Mouse (Mus musculus) spleen, adult 12 weeks (tissue): ENCODE measurements around the gene Pipox.

ENCODE experiments used
- DNase-seq: peaks from one replicate; pipeline ENCODE4 v3.0.0; 2022; ENCODE audit warnings: low spot score

Pipox gene

GRCm38 (mm10) chr11:77893787-77894718 is at the start of gene Pipox:
Gene Pipox (minus strand): TSS chr11:77894096.
- no peak for DNase-seq

DNA sequence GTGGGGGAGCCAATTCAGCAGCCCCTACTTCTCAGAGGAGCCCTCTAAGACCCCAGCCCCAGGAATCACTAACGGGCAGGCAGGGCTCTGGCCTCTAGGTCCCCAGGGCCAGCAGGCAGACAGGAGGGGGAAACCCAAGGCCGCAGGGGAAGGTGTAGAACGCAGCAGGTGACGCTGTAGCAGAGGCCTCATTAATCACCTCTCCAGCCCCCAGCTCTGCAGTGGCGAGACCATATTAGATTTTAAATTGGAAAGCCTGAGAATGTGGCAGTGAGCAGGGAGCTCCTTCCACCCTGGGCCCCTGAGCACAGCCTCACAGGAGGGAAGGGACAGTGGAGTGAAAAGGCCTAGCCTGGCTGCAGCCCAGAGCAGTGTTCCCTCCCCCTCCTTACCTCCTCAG is 48.3 kb upstream of the Pipox start:
- DNase-seq = no peak

- DNase-seq = no peak
These were observed 43.9 kb upstream of the Pipox start for GRCm38 (mm10) chr11:77937649-77938410.

DNA sequence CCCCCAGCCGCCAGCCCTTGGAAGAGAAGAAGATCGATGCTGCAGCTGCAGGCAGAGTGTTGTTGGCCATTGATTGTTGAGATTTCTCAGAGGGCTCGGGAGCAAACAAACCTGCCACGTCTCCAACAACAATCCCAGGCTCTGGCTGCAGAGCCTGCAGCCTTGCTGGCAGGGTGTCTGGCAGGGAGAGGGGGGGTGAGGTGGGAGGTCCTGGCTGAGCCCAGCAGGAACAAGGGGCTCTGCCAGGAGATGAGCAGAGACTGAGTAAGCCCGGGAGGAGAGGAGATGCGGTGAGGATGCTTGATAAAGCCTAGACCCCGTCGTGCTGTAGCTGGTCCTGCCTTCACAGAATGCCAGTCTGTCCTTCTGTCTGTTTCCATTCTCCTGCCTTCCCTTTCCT is 43.0 kb upstream of the Pipox start:
- DNase-seq = no peak

DNA sequence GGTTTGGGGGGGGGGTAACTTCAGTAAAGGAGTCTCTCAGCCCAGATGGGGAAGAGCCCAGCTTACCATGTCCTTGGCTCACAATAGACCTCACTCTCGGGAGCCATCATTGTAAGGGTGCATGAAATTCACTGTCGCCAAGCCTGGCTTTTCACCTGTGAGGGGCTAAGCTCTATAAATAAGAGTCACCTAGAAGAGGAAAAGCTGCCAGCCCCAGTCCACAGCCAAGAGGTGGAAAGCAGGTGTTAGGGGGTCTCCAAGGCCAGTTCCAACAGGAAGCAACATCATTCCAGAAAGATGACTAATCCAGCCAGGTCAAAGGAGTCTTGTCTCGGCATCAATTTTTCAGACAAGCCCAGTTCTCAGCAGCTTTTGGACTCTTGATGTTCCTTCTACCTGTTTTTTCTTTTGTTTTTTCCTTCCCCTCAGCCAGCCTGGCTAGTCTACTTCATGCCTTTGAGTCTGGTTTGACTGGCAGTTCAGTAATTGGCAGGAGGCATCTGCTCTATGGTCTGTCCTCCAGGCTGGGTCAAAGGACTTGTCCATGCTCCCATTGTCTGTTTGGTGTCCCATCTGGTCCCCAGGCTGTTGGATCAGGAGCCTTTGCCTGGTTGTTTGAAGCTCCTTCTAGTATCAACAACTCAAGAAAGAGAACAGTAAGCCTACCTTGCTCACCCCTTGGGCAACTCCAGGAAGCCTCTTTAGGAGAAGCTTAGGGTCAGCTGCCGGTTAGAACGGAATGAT is 40.8 kb upstream of the Pipox start:
- no peak for DNase-seq

DNA sequence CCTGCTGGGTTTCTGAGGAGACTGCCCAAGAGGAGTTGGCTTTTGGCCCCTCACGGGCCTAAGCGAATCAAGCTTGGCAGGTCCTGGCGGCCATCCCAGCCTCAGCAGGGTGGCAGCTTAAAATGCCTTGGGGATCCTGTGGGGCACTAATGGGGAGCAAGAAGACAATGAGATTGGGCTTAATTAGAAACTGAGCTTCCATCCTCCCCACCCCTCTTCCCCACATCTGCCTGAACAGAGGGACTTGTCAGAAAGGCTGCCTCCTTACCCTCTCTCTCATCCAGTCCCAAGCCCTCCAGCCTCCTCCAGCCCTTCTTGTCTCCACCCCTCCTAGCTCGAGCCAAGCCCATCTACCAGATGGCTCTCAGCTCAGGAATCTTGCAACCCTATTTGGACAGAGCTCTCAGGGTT is 40.2 kb upstream of the Pipox start:
- no peak for DNase-seq

DNA sequence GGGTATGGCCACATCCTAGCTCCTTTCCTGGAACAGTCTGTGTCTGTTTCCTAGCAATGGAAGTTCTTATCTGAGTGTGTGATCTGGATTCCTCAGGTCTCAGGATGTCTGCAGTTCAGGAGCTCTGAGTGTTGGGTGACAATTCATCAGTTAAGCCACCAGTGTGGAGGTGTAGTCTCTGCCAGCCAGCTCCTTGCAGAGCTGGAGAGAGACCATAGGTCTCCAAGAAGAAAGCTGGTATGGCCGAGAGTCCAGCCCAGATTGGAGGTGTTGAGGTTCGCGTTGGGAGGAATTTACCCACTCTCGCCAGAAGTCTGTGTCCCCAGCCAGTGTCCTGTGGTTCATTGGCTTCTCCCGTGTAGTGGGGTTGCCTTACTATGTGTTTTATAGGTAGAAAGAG is 38.7 kb upstream of the Pipox start:
- no peak for DNase-seq

- DNase-seq = no peak
These were observed 37.9 kb upstream of the Pipox start for GRCm38 (mm10) chr11:77931541-77932433.

DNA sequence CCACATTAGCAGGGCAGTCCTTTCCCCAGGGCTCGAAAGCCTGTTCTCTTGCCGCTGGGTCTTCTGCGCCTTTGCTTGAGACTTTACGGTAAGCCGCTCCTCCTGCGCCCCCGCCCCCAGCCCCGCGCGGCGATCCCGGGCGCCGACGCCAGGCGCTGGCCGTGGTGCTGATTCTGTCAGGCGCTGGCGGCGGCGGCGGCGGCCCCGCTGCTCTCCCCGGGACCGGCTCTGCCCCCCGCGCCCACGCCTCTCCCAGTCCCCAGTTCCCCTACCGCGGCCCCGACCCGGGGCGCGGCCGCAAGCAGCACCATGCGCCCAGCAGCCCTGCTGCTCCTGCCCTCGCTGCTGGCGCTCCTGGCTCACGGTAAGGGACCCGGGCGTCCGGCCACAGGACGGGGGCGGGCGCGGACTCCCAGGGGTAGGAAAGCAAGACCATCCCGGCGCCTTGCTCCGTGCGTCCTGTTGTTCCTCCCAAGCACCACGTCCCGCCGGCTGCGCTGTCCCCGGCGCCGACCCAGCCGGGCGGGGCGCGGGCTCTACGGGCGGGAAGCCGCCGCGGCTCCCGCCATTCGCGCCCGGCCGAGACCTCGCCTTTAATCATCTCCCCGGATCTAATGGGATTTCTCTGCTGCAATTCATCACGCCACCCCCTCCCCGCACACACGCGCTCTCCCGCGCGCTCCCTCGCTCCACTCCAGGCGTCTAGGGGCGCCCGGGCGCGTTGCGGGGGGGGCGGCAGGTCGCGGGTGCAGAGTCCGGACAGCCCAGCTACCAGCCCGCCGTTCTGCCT is 37.0 kb upstream of the Pipox start, which contains the start of gene Sez6:
TSS of gene Sez6 (plus strand) at position 50 of the 790 bp plus-strand sequence.
- peak; percentile 23 for DNase-seq

DNA sequence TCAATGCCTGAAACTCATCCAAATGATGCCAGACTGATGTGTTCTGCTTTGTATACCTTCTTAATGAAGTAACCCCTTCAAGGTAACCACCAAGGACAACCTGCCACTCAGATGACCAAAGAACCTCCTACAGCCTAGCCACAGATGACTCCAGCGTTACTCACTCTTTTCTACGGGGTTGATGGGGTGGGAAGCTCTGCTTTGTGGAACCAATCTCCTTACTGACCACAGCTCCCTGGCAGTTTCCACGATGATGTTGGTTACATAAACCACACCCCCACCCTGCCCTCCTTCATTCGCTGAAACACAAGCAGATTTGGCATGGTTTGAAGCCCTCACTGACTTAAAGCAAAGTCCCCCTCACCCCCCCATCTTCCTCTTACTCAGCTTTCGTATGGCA is 33.9 kb upstream of the Pipox start:
- DNase-seq = no peak

GRCm38 (mm10) chr11:77926666-77927065 is 32.8 kb upstream of the Pipox start:
- no peak for DNase-seq

DNA sequence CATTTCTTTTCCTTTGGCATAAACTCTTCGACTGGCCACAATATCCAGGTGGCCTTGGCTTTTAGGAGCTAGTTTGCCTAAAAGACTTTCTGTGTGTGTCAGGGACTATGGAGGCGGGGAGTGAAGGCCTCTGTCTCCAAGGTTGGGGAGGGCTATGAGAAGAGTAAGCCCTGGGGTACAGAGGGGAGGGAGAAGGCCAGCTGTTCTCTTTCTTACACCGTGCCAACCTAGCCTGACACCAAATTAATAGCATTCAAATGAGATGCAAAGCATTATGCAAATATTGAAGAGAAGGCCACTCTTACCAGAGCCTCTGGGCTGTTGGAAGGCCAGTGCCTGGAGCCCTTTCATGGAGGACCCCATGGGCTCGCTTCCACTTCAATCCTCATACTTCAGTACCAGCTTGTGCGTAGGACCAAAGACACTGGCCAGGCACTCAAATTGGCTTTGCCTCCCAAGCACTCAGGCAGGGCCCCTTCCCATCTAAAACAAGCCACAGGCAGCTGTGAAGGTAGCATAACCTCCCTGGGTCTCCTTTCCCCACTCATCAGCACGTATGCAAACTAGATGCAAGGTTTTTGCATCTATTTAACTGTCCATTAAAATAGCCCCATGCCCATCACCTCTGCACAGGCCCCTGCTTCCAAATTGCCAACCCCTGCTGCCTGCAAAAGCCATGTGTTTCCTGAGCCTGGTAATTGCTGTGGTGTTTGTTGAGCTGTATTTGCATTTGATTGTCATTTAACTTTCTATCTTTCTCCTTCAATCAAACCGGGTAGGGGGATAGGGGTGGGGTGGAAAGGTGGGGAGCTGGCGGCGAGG is 32.2 kb upstream of the Pipox start:
- DNase-seq = no peak

DNA sequence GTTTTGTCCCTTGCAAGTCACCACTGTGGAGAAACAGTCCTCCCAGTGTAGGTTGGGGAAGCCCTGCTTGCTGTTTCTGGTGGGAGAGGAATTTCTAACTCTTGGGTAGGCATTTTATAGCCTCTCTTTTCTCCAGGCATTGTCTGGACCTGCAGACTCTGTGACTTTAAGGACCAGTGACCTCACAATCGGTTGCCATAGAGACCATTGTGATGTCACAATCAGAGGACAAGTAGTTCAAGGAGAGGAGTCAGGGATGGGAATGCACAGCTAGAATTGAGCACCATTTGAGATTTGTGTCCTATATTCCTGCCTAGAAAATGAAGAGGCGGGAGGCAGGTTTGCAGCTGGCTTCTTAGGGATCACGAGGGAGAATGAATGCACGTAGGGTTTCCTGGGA is 29.4 kb upstream of the Pipox start:
- no peak for DNase-seq

GRCm38 (mm10) chr11:77917166-77917565 is 23.3 kb upstream of the Pipox start:
- no peak for DNase-seq

DNA sequence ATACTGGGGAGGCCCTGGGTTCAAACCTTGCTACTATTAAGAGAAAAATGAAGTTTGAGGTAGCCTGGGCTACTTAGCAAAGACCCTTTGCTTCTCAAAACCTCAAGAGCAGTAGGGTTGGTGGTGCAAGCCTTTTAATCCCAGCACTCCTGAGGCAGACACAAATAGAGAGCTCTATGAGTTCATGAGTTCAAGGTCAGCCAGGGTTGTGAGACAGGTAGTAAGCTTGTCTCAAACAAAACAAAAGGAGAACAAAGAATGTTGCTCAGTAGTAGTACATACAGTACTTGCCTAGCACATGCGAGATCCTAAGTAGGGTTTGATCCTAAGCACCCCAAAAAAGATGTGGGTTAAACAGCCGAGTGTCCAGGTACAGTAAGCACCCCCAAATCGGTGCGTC is 22.8 kb upstream of the Pipox start:
- no peak for DNase-seq

DNA sequence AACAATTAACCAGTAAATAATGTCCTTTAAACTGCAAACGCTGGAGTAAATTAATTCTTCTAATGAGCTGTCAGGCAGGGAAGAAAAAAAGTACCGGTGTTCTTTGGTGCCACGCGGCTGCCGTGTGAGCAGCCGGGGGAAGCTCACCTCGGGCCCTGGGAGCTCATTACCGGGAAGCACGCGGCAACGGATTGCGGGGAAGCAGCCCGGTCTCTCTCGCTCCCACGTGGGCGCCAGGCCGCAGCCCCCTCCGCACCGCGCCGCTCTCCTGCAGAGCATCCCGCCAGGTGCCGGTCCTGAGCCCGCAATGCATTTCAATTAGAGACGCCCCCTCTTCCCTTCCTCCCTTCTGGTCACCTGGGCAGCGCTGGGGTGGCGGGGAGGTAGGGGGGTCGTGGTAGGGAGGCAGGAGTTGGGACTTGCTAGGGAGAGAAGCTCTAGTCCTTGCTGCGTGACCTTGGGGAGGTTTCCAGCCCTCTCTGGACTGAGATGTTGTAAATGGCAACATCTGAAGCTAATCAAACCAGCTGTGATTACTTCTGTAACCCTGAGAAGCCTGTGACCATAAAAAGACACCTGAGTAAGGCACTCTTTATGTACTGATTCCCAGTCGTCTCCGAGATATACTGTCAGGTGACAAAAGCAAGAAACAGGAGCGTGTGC is 20.8 kb upstream of the Pipox start:
- no peak for DNase-seq

- no peak for DNase-seq
These were observed 19.6 kb upstream of the Pipox start for GRCm38 (mm10) chr11:77913505-77913904.

GRCm38 (mm10) chr11:77909776-77910175 is 15.9 kb upstream of the Pipox start:
- DNase-seq = no peak

GRCm38 (mm10) chr11:77909376-77909775 is 15.5 kb upstream of the Pipox start:
- no peak for DNase-seq
